Mouse (Mus musculus) MEL (cell line): ENCODE results near the gene Fcnb. TPM values are rescaled to one million over a fixed set of nuclear protein-coding genes. Genes with fewer than 3 reads are reported as not detected.

Experiments
- DNase-seq: peaks from one replicate; pipeline ENCODE4 v3.0.0; 2011; ENCODE audit warnings: low read depth, low spot score
- H3K27ac ChIP-seq: 2 replicates; pipeline ENCODE4 v1.5.1; 2012; ENCODE audit warnings: low read depth, mild to moderate bottlenecking, control low read depth, low read length, moderate library complexity; ENCODE audit not compliant: control insufficient read depth
- H3K27me3 ChIP-seq, 2 experiments: fragments of 150-350 bp in 1 of 2; sonication (generic) in 1 of 2; 2 replicates each; pipeline ENCODE4 v1.6.1; 2012; ENCODE audit warnings: low read length in 2 of 2, mild to moderate bottlenecking in 2 of 2, improper control_type of control experiment in 1 of 2, moderate library complexity in 1 of 2; ENCODE audit not compliant: insufficient read depth in 2 of 2, control insufficient read depth in 1 of 2
- H3K36me3 ChIP-seq, 2 experiments: 2 replicates each; pipeline ENCODE4 v1.6.1; 2012 to 2014; ENCODE audit warnings: low read length in 2 of 2, improper control_type of control experiment in 1 of 2, inconsistent platforms in 1 of 2, mild to moderate bottlenecking in 1 of 2; ENCODE audit not compliant: insufficient read depth in 2 of 2, control insufficient read depth in 1 of 2
- H3K4me1 ChIP-seq, 2 experiments: fragments of 150-350 bp in 1 of 2; sonication (generic) in 1 of 2; 2 replicates each; pipeline ENCODE4 v1.6.1; 2012; ENCODE audit warnings: low read length in 2 of 2, improper control_type of control experiment in 1 of 2, mild to moderate bottlenecking in 1 of 2; ENCODE audit not compliant: insufficient read depth in 2 of 2, control insufficient read depth in 1 of 2
- H3K4me3 ChIP-seq, 2 experiments: fragments of 150-350 bp in 1 of 2; sonication (generic) in 1 of 2; 2 replicates each; pipeline ENCODE4 v1.5.1; 2012; ENCODE audit warnings: low read depth in 2 of 2, low read length in 2 of 2, mild to moderate bottlenecking in 2 of 2, moderate library complexity in 2 of 2, control low read depth in 1 of 2, improper control_type of control experiment in 1 of 2; ENCODE audit not compliant: control insufficient read depth in 1 of 2, insufficient read depth in 1 of 2
- H3K79me2 ChIP-seq: 2 replicates; pipeline ENCODE4 v1.6.1; 2012; ENCODE audit warnings: mild to moderate bottlenecking, low read length, moderate library complexity; ENCODE audit not compliant: control insufficient read depth, poor library complexity, insufficient read depth
- H3K9ac ChIP-seq: 2 replicates; pipeline ENCODE4 v1.6.1; 2012; ENCODE audit warnings: low read depth, mild to moderate bottlenecking, control low read depth, low read length, moderate library complexity; ENCODE audit not compliant: control insufficient read depth, poor library complexity, severe bottlenecking
- H3K9me3 ChIP-seq: fragments of 150-350 bp; sonication (generic); replicated peaks from 2 replicates; pipeline ENCODE4 v1.6.1; 2012; ENCODE audit warnings: mild to moderate bottlenecking, low read length, improper control_type of control experiment, moderate library complexity; ENCODE audit not compliant: insufficient read depth
- BHLHE40 ChIP-seq: IDR thresholded peaks from 2 replicates; pipeline ENCODE4 v1.6.1; 2012; ENCODE audit warnings: low read depth, mild to moderate bottlenecking, inconsistent platforms, low read length, improper control_type of control experiment, borderline replicate concordance
- CHD1 ChIP-seq: IDR thresholded peaks from 2 replicates; pipeline ENCODE4 v1.6.1; 2012; ENCODE audit warnings: low read depth, mild to moderate bottlenecking, inconsistent platforms, low read length, improper control_type of control experiment
- CHD2 ChIP-seq: IDR thresholded peaks from 2 replicates; pipeline ENCODE4 v1.6.1; 2011; ENCODE audit warnings: low read length, improper control_type of control experiment
- ELF1 ChIP-seq: IDR thresholded peaks from 2 replicates; pipeline ENCODE4 v1.6.1; 2014; ENCODE audit warnings: low read depth, mild to moderate bottlenecking, inconsistent platforms, low read length, improper control_type of control experiment, moderate library complexity
- EP300 ChIP-seq, 2 experiments: IDR thresholded peaks; 2 replicates each; pipeline ENCODE4 v1.6.1; 2011; ENCODE audit warnings: improper control_type of control experiment in 2 of 2, low read length in 2 of 2, low read depth in 1 of 2, mild to moderate bottlenecking in 1 of 2
- ETS1 ChIP-seq: IDR thresholded peaks from 2 replicates; pipeline ENCODE4 v1.6.1; 2012; ENCODE audit warnings: low read depth, mild to moderate bottlenecking, inconsistent platforms, low read length, improper control_type of control experiment, moderate library complexity
- GABPA ChIP-seq: IDR thresholded peaks from 2 replicates; pipeline ENCODE4 v1.6.1; 2012; ENCODE audit warnings: low read depth, mild to moderate bottlenecking, inconsistent platforms, low read length, improper control_type of control experiment, moderate library complexity
- GATA1 ChIP-seq: IDR thresholded peaks from 2 replicates; pipeline ENCODE4 v1.6.1; 2011; ENCODE audit warnings: low read depth, low read length, improper control_type of control experiment
- MAX ChIP-seq: IDR thresholded peaks from 2 replicates; pipeline ENCODE4 v1.6.1; 2011; ENCODE audit warnings: low read length, improper control_type of control experiment
- MAZ ChIP-seq: IDR thresholded peaks from 2 replicates; pipeline ENCODE4 v1.6.1; 2012; ENCODE audit warnings: low read depth, mild to moderate bottlenecking, inconsistent platforms, low read length, improper control_type of control experiment
- MEF2A ChIP-seq: IDR thresholded peaks from 2 replicates; pipeline ENCODE4 v1.6.1; 2014; ENCODE audit warnings: low read depth, mild to moderate bottlenecking, inconsistent platforms, low read length, improper control_type of control experiment; ENCODE audit not compliant: poor library complexity, insufficient replicate concordance, severe bottlenecking; ENCODE audit errors: extremely low read depth
- MXI1 ChIP-seq: IDR thresholded peaks from 2 replicates; pipeline ENCODE4 v1.6.1; 2011; ENCODE audit warnings: mild to moderate bottlenecking, low read depth, low read length, improper control_type of control experiment
- MYC ChIP-seq: IDR thresholded peaks from 2 replicates; pipeline ENCODE4 v1.6.1; 2011; ENCODE audit warnings: low read depth, mild to moderate bottlenecking, low read length, improper control_type of control experiment, moderate library complexity
- NRF1 ChIP-seq: IDR thresholded peaks from 2 replicates; pipeline ENCODE4 v1.6.1; 2014; ENCODE audit warnings: low read depth, mild to moderate bottlenecking, inconsistent platforms, low read length, improper control_type of control experiment, moderate library complexity; ENCODE audit not compliant: poor library complexity, insufficient read depth, severe bottlenecking
- POLR2A ChIP-seq, 2 experiments: IDR thresholded peaks; 2 replicates each; pipeline ENCODE4 v1.6.1; 2011 to 2012; ENCODE audit warnings: low read length in 2 of 2, mild to moderate bottlenecking in 2 of 2, control low read depth in 1 of 2, improper control_type of control experiment in 1 of 2, low read depth in 1 of 2, moderate library complexity in 1 of 2; ENCODE audit not compliant: control insufficient read depth in 1 of 2, insufficient read depth in 1 of 2, poor library complexity in 1 of 2
- POLR2AphosphoS2 ChIP-seq: IDR thresholded peaks from 2 replicates; pipeline ENCODE4 v1.6.1; 2011; ENCODE audit warnings: low read length, improper control_type of control experiment
- POLR2AphosphoS5 ChIP-seq: IDR thresholded peaks from 2 replicates; pipeline ENCODE4 v1.6.1; 2012; ENCODE audit warnings: low read depth, borderline replicate concordance, mild to moderate bottlenecking, inconsistent platforms, low read length, moderate library complexity, mixed read lengths
- RAD21 ChIP-seq: IDR thresholded peaks from 2 replicates; pipeline ENCODE4 v1.6.1; 2011; ENCODE audit warnings: mild to moderate bottlenecking, low read depth, low read length, improper control_type of control experiment
- SIN3A ChIP-seq: IDR thresholded peaks from 2 replicates; pipeline ENCODE4 v1.6.1; 2012; ENCODE audit warnings: low read length, improper control_type of control experiment, inconsistent platforms
- TAL1 ChIP-seq: IDR thresholded peaks from 2 replicates; pipeline ENCODE4 v1.6.1; 2012; ENCODE audit warnings: mild to moderate bottlenecking, inconsistent platforms, low read length, moderate library complexity, mixed read lengths
- TCF12 ChIP-seq: IDR thresholded peaks from 2 replicates; pipeline ENCODE4 v1.6.1; 2014; ENCODE audit warnings: low read depth, mild to moderate bottlenecking, inconsistent platforms, low read length, improper control_type of control experiment, moderate library complexity
- UBTF ChIP-seq: IDR thresholded peaks from 2 replicates; pipeline ENCODE4 v1.6.1; 2012; ENCODE audit warnings: low read depth, mild to moderate bottlenecking, inconsistent platforms, low read length, improper control_type of control experiment, moderate library complexity, borderline replicate concordance; ENCODE audit not compliant: insufficient read depth
- USF1 ChIP-seq: IDR thresholded peaks from 2 replicates; pipeline ENCODE4 v1.6.1; 2014; ENCODE audit warnings: low read depth, mild to moderate bottlenecking, inconsistent platforms, low read length, improper control_type of control experiment, moderate library complexity
- USF2 ChIP-seq, 2 experiments: IDR thresholded peaks; 2 replicates each; pipeline ENCODE4 v1.6.1; 2011 to 2012; ENCODE audit warnings: improper control_type of control experiment in 2 of 2, low read length in 2 of 2, borderline replicate concordance in 1 of 2, inconsistent platforms in 1 of 2, low read depth in 1 of 2, mild to moderate bottlenecking in 1 of 2; ENCODE audit not compliant: insufficient read depth in 1 of 2
- ZC3H11A ChIP-seq: IDR thresholded peaks from 2 replicates; pipeline ENCODE4 v1.6.1; 2012; ENCODE audit warnings: low read depth, mild to moderate bottlenecking, inconsistent platforms, low read length, improper control_type of control experiment
- ZKSCAN1 ChIP-seq: IDR thresholded peaks from 2 replicates; pipeline ENCODE4 v1.6.1; 2012; ENCODE audit warnings: low read depth, mild to moderate bottlenecking, inconsistent platforms, low read length, improper control_type of control experiment, moderate library complexity
- ZNF384 ChIP-seq: IDR thresholded peaks from 2 replicates; pipeline ENCODE4 v1.6.1; 2012; ENCODE audit warnings: low read depth, mild to moderate bottlenecking, inconsistent platforms, low read length, improper control_type of control experiment
- polyA plus RNA-seq, 2 experiments: library from polyadenylated mRNA; stranded (reverse) in 1 of 2; unstranded in 1 of 2; fragments of >175 nt in 1 of 2; fragments of >200 nt in 1 of 2; gene quantifications; 2 replicates each; pipeline versions ENCODE4 v1.2.1 to v1.2.4; 2012; ENCODE audit warnings: low replicate concordance in 2 of 2, low read depth in 1 of 2; ENCODE audit not compliant: insufficient read length in 2 of 2, insufficient read depth in 1 of 2, missing spikeins in 1 of 2
- total RNA-seq: library from RNA; depleted of rRNA; stranded (reverse); fragments of 300-350 nt; gene quantifications from 2 replicates; pipeline ENCODE4 v1.2.3, GENCODE M21; 2012

Gene Fcnb
- total and polyA plus RNA-seq, 3 experiments = not detected

DNA sequence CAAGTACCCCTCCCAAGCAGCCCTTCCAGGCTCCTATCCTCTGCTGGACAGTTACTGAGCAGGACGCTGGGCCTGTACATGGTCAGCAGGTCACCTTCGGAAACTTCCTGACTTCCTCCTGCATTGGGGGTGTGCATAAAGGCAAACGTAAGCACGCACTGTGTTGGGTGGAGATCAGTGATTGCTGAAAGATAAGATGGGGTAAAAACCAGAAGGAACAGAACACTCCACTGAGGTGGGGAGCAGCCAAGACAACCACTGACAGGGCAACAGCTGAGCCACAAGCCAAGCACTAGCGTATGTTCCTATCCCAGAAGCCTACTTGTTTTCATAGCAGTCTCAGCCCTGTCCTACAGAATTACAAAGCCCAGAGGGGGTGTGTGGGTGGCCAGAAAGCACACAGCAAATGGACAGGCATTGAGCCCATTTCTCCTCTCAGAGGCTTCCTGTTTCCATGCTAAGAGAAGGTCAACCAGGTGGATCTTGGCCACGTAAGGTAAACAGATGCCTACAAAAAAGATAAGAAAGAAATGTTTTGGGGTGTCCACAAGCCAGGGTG is 12.1 kb upstream of the Fcnb start:
- Histone ChIP-seq H3K4me3 (no peak overlapping the region), H3K9me3 (no peaks in the 10 kb centered on the region), H3K4me1 (peaks cover 8 to 23% of the 10 kb centered on the region in 2 experiments), H3K27me3 (no peaks in the 10 kb centered on the region), H3K9ac (0 out of 2 replicates have a peak overlapping the region, but pooled peaks have one; percentile 9), H3K36me3 (peaks cover 0 to 6% of the 10 kb centered on the region in 2 experiments; a peak in 2 of 4 replicates), H3K27ac (no peak overlapping the region), H3K79me2 (no peaks in the 10 kb centered on the region)
- TF ChIP-seq ETS1 = 0 out of 2 replicates have a peak, but pooled peaks have one; percentile 13
- no peak for TF ChIP-seq POLR2AphosphoS2
- TF ChIP-seq MAZ = no peak
- no peak for TF ChIP-seq ELF1
- no peak for TF ChIP-seq ZC3H11A
- no peak for TF ChIP-seq MAX
- TF ChIP-seq RAD21 = no peak
- TF ChIP-seq BHLHE40 = no peak
- no peak for TF ChIP-seq POLR2A (IDR thresholded peaks at IDR 0.05; ENCODE audit: control insufficient read depth in 1 of 2, insufficient read depth in 1 of 2, low read depth in 1 of 2, low read length in 2 of 2, poor library complexity in 1 of 2)
- TF ChIP-seq CHD1 = no peak
- TF ChIP-seq USF1 = no peak
- TF ChIP-seq NRF1 = no peak
- no peak for TF ChIP-seq TAL1
- no peak for TF ChIP-seq MEF2A
- no peak for TF ChIP-seq USF2 (IDR thresholded peaks at IDR 0.05; ENCODE audit: borderline replicate concordance in 1 of 2, insufficient read depth in 1 of 2, low read depth in 1 of 2, low read length in 2 of 2)
- no peak for TF ChIP-seq MYC
- no peak for TF ChIP-seq ZNF384
- no peak for TF ChIP-seq GABPA
- no peak for TF ChIP-seq ZKSCAN1
- peak; percentile 51; the same call in 1 of the 2 replicates for TF ChIP-seq GATA1
- TF ChIP-seq UBTF = no peak
- no peak for TF ChIP-seq EP300 (IDR thresholded peaks at IDR 0.05; ENCODE audit: low read depth in 1 of 2, low read length in 2 of 2)
- no peak for TF ChIP-seq CHD2
- TF ChIP-seq POLR2AphosphoS5 = no peak
- TF ChIP-seq TCF12 = no peak
- TF ChIP-seq MXI1 = no peak
- TF ChIP-seq SIN3A = peak; percentile 26; the same call in 1 of the 2 replicates
- DNase-seq = peak; percentile 55
